Mouse (Mus musculus) left cerebral cortex, postnatal 25 days (tissue): ENCODE results near the gene Cdkn2aipnl. TPM values are rescaled to one million over a fixed set of nuclear protein-coding genes. Genes with fewer than 3 reads are reported as not detected.

Source experiments
- DNase-seq, 2 experiments: peaks; one replicate each; pipeline ENCODE4 v3.0.0; 2022; ENCODE audit warnings: low spot score in 2 of 2, mixed read lengths in 1 of 2
- intact Hi-C: fragments of 180-260 bp; cut with DNase I; formaldehyde crosslinking; loops from one replicate; pipeline ENCODE4 v1.15.1; 2025
- total RNA-seq, 2 experiments: library from RNA; stranded (reverse); gene quantifications; 2 replicates each; pipeline ENCODE4 v1.2.3; 2021

The Cdkn2aipnl gene
- 10 to 100 TPM; 31.8 to 35.6 TPM for total RNA-seq

DNA sequence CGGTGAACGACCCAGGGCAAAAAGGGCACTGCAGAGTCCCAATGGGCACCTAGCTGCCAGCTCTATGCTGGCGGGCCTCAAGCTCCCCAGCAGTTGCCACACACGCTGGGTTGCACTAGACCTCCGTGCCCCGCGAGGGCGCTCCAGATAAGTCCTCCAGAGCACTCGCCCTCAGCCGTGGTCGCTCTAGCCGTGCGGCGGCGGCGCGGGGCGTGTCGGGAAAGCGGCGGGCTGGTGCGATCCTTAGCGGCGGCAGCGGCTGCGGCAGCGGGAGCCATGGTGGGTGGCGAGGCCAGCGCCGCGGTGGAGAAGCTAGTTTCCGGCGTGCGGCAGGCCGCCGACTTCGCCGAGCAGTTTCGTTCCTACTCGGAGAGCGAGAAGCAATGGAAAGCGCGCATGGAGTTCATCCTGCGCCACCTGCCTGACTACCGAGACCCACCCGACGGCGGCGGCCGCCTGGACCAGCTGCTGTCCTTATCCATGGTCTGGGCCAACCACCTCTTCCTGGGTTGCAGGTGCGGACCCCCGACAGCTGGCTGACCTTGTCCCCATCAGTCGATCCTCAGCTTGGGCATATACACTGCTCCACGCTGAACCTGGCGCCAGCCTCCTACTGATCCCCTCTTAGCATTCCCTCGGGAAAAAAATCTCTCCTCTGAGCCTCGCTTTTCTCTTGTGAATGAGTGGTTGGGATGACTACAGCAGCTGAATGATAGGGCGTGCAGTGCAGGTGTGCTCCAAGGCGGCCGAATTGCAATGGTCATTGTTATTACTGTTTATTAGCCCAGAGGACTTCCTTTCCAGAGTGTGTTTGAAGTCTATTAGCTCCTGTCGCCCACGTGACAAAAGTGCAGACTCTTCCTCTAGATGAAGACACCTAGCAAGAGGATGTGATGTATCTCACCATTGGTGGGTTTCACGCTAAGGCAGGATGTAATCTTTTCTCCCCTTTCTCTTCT, at the start of gene Cdkn2aipnl:
Cdkn2aipnl (plus strand) TSS at position 219 of the 959 bp plus-strand sequence.
- intact Hi-C loops, result loop anchor here (1.0 to 5.0 kb wide), 5 partner anchors 35 to 150 kb away; partner anchors contain the start of genes Cdkl3 and Ube2b

DNA sequence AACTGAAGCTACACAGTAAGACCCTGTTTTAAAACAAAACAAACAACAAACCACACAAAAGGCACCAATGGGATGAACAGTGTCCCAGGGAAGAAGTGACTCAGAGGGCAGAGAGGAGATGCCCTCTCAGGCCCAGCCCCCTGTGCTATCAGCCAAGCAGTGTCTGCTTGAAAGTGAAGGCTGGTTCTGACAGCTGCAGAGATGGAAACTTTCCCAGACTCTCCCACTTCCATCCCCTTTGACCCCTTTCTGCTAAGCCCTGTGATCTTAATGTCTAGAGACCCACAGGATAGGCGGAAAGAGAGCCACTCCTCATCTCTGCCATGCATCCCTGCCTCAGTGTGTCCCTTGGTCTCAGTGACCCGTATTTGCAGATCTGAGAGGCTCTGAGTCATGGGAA, 49.5 kb upstream of the Cdkn2aipnl start:
- DNase-seq, result no peak
- intact Hi-C loops, result loop anchor here (5.0 kb wide), 1 partner anchor 49 kb away; the partner anchor contains the start of gene Cdkn2aipnl

More for the DNA sequence above, at the start of gene Cdkn2aipnl:
- DNase-seq, result peak; percentile 95 to 97

DNA sequence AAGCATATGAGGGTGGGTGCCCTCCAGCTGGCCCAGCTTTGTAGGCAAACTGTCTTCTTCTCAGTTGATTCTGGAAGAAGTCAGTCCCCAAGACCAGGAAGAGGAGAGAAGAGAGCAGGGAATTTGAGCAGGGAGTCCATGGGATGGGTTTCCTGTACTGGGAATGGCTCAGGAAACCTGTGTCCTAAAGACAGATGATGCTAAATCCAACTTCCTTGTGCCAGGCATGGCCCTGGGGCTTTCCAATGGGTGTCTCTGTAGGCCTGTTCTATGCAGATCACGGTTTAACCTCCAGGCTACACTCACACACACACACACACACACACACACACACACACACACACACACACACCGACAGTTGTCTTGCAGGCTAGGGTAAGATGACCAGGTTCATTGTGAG, 48.9 kb upstream of the Cdkn2aipnl start:
- DNase-seq, result no peak
- intact Hi-C loops, result loop anchor here (5.0 kb wide), 1 partner anchor 49 kb away; the partner anchor contains the start of gene Cdkn2aipnl

DNA sequence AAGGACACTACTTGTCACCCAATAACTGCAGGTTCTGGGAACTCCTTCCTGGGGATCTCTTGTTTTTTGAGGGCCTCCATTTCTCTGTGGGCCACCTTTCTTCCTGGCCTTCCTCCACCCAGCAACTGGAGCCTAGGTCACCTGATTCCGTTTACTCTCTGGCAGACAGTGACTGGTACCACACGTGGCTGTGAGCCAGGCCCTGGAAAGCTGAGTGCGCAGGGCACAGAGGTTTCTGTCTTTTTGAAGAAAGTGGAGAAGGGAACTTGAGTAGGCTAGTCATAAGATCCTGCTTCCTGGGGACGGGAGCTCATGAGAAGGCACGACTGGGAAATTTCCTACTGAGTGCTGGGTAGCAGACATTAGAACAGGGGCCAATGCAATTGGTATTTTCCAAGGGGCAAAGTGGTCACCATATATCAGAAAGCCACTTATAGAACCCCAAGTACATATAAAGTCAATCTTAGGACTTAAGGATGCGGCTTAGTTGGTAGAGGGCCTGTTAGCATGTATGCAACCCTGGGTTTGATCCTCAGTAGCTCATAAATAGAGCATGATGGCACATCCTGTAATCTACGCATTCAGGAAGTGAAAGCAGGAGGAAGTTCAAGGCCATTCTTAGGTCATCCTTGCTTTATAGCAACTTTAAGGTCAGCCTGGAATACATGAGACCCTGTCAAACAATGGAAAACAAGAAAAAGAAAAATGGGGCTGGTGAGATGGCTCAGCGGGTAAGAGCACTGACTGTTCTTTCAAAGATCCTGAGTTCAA, 45.9 kb upstream of the Cdkn2aipnl start:
- no peak for DNase-seq
- intact Hi-C loops, result no loop called here

DNA sequence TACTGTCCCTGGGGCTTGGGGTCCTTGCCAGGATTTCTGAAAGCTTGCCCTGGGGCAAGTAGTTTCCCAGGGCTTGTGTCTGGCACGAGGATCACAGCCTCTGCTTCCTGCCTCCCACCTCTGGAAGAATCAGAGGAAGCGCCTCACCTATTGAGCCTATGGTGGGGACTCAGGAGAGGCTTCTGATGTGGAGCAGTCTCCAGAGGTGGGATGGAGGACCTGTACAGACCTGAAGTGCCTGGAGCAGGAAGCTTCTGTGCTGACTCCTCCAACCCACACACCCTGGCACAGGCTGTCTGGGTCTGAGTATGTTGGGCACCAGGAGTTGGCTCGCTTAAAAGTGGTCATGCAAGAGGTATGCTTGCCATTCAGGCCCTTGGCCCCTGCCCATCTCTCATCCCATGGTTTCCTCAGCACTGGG, 45.0 kb upstream of the Cdkn2aipnl start:
- intact Hi-C loops, result no loop called here

DNA sequence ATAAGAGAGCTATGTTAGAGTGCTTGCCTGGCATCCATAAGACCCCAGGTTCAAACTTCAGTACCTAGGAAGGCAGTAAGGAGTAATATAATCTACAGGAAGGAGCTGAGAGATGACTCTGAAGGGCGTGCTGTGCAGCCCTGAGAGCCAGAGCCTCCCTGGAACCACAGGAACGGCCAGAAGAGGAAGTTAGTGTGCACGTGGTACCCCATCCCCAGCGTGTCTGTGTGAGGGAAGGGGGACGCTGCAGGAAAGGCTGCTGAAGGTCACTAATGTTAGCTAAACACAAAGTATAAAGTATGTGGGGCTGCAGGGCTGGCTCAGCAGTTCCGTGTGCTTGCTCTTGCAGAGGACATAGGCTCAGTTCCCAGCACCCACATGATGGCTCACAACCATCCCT, 41.9 kb upstream of the Cdkn2aipnl start:
- DNase-seq, result no peak
- intact Hi-C loops, result no loop called here

More for the DNA sequence above, 45.0 kb upstream of the Cdkn2aipnl start:
- DNase-seq, result no peak

DNA sequence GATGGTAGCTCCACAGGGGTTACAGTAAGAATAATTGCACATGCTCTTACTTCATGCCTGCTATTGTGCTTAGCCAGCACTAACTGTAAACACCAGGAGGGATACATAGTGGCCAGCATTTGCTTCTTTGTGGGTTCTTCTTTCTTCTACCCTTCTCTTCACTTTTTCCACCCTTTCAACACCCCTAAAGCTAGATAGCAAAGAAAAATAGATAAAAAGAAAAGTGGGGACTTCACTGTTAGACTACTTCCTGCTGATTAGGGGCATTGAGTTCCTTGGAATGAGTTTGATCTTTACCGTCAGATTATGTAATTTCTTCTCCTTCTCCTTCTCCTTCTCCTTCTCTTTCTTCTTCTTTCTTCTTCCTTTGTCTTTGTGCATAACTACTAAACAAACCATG, 41.1 kb upstream of the Cdkn2aipnl start:
- intact Hi-C loops, result no loop called here
- no peak for DNase-seq

DNA sequence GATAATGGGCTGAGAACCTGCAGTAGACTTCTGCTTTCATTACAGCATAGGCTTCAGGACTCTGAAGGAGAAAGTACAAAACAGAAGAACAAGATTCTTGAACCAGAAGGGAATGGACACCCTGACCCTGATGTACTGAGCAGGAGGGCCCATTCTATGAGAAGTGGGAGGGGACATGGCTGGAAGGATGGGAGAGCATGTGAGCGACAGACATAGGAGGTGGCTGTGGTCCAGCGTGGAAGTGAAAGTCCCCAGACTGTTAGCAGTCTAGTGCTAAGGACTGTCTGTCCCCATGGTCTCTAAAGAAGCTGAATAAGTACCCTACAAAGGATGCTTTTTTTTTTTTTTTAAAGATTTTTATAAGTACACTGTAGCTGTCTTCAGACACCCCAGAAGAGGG, 40.4 kb upstream of the Cdkn2aipnl start:
- DNase-seq, result peak in 1 of 2 experiments; percentile 33
- intact Hi-C loops, result no loop called here

DNA sequence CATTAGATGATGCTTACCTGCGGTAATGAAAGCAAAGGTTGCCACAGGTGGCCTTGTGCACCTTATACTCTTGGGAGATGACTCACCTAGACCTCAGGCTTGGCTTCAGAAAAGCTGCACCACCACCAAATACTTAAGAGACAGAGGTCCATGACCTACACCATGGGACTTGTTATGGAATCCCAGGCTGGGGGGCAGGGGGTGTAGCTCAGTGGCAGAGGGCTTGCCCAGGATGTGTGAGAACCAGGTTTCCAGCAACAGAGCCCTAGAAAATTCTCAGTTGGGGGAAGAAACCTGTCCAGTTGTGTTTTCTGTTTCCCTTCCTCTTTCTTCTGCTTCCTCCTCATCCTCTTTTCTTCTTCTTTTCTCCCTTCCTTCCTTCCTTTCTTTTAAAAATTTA, 36.3 kb upstream of the Cdkn2aipnl start:
- intact Hi-C loops, result no loop called here
- DNase-seq, result no peak

DNA sequence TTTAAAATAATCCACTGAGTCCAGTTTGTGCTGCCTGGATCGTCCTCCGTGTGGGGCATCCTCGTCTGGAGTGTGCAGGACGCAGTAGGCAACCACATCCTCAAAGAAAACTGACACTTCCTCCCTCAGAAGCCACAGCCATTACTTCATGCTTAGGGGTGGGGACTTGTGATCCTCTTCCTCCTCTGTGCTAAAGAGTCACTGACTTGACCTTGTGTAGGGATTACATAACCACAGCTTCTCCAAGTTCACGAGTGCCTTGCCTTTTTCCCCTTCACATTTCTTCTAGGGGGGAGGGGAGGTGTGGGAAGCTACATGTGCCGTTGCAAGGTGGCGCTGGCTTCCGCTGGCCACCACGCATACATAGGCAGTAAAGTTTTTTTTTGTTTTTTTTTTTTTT, 35.7 kb upstream of the Cdkn2aipnl start:
- intact Hi-C loops, result no loop called here
- DNase-seq, result peak in 1 of 2 experiments; percentile 28

DNA sequence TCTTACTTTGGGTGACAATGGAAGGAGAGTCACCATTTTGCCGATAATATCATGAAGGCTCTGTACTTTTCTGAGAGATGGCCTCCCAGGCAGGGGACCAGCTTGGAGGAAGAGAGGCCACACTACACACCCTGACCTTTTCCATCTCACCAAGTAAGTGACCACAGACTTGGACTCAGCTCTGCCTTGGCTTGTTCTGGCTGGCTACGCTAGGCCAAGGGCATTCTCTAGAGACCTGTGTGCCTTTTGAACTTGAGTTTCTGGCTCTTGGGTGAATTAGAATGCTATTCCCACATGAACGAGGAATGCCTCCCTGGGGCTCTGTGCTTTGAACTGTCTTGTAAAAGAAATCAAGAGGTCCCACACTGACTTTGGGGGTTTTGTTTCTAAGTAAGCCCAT, 33.2 kb upstream of the Cdkn2aipnl start:
- no peak for DNase-seq
- intact Hi-C loops, result no loop called here

DNA sequence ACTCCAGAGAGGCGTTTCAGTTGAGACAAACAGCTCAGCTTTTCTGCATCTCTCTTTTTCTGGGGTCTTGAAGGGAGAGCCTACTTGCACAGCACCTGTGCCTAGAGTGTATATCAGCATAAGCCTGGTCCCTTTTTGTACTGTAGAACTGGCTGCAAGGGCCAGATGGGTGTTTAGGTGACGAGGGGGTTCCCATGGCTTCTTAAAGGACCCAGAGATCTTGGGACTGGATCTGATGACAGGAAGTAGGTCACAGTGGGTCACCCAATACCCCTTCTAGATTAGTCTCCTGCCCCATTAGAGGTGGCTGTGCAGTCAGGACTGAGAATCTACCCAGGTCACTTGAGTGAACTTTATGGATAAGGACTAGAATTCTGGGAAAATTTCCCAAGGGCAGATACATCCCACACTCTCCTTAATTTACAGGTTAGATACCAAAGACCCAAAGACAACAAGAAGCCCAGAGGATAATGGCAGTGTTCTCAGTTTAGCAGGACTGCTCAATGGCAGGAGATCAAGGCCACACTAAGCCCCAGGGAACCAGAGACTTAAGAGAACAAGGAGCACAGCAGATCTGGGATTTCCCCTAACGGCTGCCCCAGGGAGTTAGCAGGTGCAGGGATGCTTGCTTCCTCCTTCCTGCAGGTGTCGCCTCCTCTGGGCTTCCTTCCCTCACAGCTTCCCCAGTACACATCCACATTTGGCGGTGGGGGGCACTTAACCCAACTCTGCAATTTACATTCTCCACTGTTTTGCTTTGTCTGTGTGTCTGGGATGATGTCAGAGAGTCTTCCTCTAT, 31.6 kb upstream of the Cdkn2aipnl start:
- DNase-seq, result no peak
- intact Hi-C loops, result no loop called here

DNA sequence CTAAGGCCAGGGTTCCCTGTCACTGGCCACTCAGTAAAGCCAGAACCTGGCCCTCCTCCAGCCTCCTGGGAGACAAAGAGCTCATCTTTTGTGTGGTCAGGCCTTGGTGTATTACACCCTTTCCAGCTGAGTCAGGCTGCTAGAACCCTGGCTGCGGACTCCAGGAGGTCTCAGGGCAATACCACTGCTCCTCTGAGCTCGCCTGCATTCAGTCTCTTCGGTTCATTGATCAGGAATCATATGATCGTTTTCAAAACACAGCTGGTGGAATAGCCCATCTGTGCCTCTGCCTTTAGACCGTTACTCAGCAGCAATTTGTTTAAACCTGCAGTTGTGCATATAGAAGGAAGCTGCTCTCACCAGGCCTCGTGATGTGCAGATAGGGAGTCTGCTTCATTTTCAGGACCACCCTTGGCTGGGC, 30.1 kb upstream of the Cdkn2aipnl start:
- no peak for DNase-seq
- intact Hi-C loops, result no loop called here

DNA sequence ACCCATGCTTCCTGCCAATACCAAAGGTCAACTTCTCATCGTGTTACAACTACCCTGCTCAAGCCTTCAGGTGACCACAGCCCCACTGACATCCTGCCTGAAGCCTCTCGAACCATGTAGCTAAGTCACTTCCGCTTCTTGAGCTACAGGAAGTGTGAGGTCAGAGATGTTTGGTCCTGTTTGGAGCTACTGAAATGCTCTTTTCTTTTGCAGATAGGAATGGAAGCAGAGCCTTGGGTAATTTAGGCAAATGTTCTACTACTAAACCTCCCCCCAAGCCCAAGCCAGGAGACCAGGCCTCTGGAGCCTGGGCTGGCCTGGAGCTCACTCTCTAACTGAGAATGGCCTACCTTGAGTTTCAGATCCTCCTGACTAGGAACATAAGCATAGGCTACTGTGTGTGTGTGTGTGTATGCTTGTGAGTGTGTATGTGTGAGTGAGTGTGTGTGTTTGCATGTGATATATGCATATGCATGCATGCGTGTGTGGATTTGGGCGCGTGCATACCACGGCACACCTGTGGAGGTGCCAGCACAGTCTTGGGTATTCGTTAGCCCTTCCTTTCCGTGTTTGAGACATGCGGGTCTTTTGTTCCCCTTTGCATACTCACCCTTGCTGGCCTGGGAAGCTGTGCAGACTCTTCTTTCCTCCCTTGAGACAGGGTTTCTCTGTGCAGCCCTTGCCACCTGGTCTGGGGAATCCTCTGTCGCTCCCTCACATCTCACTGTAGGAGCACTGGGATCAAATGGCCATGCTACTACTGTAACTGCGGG, 28.5 kb upstream of the Cdkn2aipnl start:
- DNase-seq, result no peak
- intact Hi-C loops, result no loop called here

DNA sequence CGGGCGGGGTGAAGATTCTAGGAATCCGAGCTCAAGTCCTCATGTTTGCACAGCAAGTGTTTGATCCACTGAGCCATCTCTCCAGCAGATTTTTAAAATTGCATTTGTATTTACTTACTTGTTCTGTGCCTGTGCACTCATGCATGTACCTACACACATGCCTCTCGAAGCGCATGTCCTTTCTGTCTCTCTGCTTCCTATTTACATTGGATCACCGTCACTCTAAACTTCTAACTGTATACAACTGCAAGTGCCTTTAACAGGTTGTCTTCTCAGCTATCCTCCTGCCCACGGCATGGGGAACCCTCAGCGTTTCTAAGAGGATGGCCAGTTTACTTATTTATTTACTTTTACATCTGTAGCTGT, 27.9 kb upstream of the Cdkn2aipnl start:
- no peak for DNase-seq
- intact Hi-C loops, result no loop called here

DNA sequence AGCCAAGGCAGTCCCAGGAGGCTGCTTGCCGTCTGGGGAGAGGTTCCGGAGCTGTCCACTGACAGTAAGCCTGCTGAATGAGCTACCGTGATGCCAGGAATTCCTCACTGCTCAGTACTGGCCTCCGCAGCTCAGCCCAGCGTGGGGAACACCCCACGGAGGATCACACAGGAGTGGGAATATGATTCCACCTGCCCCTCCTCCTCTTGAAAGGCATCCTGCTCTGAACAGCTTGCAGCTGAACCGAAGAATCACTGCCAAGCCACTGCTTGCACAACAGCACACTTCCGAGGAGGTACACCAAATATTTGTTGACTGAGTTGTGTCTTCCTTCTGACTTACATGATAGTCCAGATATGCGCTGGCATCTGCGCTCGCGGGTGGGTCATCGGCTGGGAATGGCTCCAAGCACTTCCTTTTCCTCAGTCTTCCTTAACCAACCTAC, 26.9 kb upstream of the Cdkn2aipnl start:
- intact Hi-C loops, result no loop called here
- DNase-seq, result no peak

DNA sequence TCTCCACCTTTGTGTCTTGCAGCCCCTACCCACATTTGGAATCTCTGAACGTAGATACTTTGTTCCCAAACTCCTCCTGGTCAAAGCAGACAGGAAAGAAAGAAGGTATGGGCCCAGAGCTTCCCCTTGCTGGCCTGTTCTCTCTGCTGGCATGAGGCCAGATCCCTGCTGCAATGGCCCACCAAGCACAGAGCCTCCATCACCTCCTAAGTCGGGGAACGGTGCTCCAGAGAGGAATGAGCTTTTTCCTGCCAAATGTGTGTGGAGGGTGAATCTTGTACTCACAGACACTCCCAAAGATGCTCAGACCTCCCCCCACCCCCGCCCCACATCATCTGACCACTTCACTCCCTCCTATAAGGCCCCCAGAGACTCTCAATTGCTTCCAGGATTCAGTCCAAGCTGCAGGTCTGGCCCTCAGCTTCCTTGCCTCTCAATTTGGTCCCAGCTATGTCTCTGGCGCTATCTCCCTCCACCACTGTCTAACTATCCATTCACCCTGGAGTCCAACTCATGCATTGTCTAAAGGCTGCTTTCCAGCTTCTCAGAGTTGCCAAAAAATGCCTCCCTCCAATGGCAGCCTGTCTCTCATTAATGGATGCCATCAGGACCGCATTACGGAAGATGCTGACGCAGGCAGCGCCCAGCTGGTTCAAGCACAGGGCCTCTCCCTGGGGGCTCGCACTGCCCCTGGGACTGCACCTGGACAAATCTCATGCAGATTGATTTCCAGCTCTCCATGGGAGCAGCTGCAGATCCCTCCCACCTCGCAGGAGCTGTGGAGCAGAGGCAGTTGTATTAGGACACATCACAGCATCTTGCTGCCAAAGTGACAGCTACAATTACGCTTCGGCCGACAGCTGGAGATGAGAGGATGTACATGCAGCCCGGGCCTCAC, 24.6 kb upstream of the Cdkn2aipnl start:
- intact Hi-C loops, result no loop called here
- DNase-seq, result peak in 1 of 2 experiments; percentile 34

DNA sequence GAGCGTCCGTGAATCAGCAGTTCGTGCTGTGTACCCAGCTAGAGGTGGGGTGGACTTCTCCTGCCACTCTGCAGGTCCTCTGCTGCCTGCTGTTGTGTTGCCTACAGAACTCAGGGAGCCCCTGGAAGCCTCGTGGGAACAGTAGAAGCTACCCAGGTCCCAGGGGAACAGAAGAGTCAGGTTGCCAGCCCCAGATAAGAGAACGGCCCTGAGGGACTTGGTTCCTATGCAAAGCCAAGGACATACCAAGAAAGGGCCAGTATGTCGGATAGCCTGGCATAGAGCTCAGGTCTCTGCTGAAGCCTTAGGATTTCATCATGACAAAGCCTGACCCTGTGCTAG, 24.0 kb upstream of the Cdkn2aipnl start:
- no peak for DNase-seq
- intact Hi-C loops, result no loop called here
